Mouse (Mus musculus) cerebellum, adult 8-10 months (tissue): ENCODE measurements around the gene Riox1.
"Not testable (repeated sequence)": the region's sequence is repeated elsewhere in the genome, so short reads cannot be mapped to it uniquely, and the experiment has no call there.

ENCODE experiments used
- DNase-seq: peaks from one replicate; pipeline ENCODE4 v3.0.0; 2022

Riox1 gene

DNA sequence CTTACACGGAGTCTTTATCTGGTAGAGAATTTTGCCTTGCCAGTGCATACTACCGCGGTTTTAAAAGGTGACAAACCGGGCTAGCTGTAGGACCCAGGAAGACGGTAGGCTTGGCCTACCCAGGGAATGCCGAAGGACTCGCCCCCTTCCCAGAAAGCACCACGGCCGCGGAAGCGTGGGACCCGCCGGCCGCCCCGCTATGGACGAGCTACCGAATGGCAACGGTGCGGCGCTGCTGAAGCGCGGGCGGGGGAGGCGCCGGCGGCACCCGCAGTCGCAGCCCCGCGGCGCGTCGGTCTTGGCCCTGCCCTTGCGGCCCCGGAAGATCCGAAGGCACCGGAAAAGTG, at the start of gene Riox1:
Riox1 (plus strand) TSS at position 116 of the 347 bp plus-strand sequence.
- peak; percentile 79 for DNase-seq

DNA sequence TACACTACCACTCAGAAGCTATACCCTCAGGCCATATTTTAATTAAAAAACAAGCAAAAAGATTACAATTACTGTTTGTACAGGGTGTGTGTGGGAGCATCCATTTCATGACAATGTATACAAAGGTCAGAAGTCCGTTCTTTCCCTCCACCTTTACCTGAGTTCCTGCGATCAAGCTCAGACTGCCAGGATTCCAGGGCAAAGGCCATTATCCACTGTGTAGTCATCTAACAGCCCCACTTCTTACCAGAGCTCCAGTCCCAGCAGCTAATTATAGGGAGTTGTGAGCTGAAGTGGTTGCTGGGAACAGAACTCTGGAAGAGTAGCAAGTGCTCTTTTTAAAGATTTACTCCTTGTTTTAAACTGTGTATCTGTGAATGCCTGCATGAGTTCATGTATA, 40.0 kb upstream of the Riox1 start:
- no peak for DNase-seq

DNA sequence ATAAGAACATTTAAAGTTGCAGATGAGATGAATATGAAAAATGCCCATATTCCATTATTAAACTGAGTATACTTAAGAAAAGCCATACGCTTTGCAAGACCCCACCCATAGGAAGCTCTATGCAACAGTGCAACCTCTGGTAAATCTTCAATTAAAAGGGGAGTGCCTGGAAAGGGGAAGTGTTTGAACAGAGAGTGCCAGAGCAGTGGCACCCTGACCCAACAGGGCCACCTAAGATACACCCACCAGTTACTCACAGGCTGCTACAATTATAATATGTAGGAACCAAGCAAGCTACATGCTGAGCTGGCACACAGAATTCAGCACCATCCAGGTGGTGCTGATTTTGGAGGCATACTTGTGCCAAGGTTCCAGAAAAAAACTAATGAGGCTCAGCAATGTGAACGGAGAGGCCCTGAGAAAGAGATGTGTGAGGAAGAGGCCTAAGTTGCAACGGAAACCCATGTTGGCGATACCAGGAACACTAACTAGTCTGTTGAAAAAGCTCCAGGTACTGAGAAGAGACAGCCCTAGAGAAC, 36.1 kb upstream of the Riox1 start:
- DNase-seq: peak; percentile 64

GRCm38 (mm10) chr12:83914797-83915196, 35.6 kb upstream of the Riox1 start:
- DNase-seq: no peak

GRCm38 (mm10) chr12:83916884-83917283, 33.5 kb upstream of the Riox1 start:
- peak; percentile 44 for DNase-seq

DNA sequence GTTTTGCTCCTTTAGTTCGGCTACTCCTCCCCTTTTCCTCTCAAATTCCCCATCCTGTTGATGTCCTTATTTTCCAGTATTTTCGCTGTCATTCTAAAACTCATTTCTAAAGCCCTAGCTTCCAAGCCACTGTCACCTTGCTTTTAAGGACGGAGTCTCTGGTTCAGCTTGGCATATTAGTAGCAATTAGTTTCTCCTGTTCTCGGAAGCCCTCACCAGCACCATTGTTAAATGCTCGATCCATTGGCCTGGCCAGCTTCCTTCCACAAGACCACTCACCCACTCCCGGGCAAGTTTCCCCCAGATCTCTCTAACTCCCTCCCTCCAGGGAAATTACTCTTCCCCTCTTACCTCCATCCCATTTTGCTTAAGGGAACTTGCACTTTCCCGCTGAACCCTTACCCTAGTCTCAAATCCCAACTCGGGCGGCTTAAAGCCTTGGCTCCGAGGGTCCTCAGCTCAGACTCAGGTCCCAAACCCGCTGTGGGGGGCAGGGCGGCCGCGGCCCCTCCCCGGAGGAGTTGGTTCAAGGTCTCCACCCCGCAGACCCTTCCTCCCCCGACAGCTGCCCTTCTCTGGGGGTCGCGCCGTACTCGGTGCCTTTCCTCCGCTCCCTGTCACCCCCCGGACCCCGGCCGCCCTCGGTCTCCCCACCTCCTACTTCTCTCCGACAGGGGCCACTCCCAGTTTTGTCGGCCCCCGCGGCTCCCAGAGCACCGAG, 29.5 kb upstream of the Riox1 start:
- DNase-seq: peak; percentile 52

DNA sequence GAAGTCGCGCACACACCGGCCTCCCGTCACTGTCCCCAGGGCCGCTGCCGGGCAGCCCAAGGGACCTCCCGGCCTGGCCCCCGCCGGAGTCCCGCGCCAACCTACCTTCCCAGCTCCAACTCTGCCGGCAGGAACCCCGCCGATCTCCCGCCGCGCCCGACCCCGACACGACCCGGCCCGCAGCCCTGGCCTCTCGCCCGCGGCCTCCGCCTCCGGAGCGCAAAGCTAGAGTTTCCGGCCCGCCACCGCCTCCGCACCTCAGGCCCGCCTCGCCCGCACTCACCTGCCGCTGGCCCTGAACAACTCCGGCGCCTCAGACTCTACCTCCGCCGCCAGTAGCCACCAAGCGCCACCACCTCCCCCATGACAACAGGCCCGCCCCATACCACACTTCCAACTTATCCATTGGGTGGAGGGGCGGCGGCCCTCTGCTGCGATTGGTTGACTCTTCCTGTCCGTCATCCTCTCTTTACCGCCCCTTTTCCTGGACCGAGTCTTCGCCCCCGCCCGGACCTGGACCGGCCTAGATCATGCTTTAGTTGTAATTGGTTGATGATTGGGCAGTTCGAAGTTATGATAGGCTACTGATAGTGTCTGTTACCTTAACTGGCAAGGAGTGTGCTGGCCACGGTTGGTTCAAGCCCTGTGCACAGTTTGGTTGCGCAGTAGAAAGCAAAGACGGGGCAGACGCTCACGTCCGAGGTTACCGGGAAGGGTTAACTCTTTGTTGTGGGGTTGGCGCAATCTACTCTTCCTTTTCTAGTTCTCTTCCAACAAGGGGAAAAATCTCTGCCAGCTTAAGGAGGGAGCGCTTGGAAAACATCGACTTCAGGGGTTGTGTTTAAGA, 28.6 kb upstream of the Riox1 start, which contains the start of gene Numb:
Numb (minus strand) TSS at position 400 of the 847 bp plus-strand sequence.
- peak; percentile 99 for DNase-seq

DNA sequence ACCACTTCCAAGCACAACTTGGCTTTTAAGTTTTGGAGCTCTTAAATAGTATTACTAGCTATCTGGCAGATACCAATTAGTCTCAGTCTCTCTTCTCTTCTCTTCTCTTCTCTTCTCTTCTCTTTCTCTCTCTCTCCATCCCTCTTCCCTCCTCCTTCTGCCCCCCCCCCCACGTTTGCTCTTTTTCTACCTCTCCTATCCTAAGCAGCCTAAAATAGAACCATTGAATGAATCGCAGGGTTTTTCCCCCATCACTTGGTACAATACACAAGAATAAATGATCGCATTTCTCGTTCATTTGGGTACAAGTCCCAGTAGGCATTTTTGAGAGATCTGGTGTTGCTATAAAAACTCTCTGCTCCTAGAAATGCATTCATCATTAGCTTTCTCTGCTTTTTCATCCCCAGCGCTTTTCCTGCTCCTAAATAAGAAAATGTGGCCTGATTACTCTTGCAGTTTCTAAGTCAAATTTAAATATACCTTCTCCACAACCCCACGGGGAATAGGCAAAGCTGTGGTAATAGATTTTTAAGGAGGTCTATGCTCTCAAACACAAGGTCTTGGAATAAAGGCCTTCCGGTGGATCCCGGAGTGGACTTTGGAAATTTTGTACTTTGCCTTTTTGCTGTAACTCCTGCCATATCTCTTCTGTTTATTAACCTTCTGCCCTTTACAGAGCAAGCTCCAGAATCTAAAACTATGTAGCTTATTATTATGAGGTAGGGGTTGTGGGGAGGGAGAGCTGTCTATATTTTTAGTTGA, 27.5 kb upstream of the Riox1 start:
- no peak for DNase-seq

GRCm38 (mm10) chr12:83923486-83923859, 26.9 kb upstream of the Riox1 start:
- no peak for DNase-seq

GRCm38 (mm10) chr12:83924332-83924731, 26.1 kb upstream of the Riox1 start:
- no peak for DNase-seq

DNA sequence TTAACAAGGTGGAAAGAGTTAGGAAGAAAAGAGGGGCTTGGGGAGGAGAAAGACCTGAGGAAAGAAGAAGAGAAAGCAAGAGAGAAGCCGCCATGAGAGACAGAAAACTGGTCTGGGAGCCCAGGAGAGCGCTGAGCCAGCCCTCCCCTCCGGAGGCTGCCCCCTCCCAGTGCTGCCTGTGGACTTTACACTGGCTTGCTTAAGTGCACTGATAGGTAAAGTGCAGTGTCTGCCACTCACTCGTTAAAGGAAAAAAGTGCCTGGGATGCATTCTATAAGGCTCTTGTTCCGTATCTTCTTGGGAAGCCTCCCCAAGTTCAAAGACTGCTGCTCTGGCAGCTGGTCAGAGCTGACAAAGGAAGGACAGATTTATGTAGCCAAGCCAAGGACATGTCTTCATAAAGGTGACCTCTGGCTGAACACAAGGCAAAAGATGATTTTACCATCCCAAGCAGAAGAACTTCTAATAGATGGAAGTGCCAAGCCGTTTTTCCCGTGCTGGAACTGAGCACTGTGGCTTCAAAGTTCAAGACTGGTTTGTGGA, 25.2 kb upstream of the Riox1 start:
- no peak for DNase-seq

DNA sequence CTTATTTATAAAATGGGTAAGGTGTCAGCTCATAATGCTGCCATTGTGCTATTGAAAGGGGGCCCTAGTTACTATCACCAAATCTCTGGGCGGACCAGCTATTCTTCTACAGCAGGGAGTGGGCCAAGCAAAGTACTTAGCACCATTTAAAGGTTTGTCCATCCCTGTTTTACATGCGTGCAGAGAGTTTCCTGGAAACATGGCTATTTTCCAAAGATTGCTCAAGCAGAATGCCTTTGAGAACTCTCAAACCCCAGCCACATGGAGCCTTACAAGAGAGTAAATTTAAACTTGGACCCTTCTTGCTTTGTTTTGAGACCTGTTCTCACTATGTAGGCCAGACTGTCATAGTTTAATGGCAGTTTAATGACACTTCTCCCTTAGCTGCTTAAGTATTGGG, 24.3 kb upstream of the Riox1 start:
- DNase-seq: no peak

DNA sequence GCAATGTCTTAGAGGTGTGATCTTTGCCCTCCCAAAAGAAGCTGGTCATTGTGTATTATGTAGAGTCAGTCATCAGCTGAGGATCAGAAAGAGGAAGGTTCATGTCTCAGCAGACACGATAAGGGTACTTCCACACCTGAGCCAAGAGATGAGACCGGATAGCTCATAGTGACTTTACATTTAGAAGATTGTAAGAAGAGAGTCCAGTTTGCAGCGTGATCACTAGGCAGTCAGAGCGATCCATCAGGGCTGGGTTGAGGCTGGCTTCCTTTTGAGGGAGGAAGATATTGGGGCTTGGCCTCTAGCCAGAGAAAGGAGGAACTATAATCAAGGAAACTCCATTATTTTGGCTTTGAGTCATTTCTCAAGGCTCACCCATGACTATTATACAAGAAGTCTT, 22.7 kb upstream of the Riox1 start:
- DNase-seq: no peak

DNA sequence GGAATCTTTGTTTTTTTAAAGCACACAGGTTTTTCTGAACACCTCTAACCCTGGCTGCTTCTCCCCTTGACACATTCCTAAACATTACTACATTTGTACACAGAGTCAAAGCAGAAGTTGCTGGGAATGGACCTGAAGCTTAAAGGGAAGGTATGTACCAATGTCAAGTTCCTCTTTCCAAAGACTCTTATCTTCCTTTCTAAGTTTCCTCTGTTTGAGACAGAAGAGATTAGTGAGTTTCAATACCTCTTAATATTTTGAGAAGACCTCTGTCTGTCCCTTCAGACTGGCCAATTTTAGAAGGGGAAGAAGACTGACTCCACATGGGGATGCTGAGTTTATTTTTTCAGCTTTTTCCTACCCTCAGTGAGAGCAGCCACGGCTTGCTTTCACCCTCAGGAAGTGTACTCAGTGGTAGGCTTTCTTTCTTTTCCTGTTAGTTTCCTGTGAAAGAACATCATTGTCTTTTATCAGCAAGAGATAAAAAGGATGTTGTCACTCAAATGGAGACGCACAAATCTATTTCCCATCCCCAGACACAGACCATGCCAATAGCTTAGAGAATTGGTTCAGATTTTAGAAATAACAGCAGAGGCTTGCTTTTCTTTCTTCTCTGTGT, 21.1 kb upstream of the Riox1 start:
- DNase-seq: no peak

GRCm38 (mm10) chr12:83937600-83937999, 12.8 kb upstream of the Riox1 start:
- no peak for DNase-seq

- DNase-seq: not testable (repeated sequence)
These were observed 11.8 kb upstream of the Riox1 start for GRCm38 (mm10) chr12:83938592-83938991.

GRCm38 (mm10) chr12:83939332-83939731, 11.1 kb upstream of the Riox1 start:
- no peak for DNase-seq

GRCm38 (mm10) chr12:83940031-83940430, 10.4 kb upstream of the Riox1 start:
- no peak for DNase-seq

- DNase-seq: no peak
These were observed 8.5 kb upstream of the Riox1 start for GRCm38 (mm10) chr12:83941938-83942337.

DNA sequence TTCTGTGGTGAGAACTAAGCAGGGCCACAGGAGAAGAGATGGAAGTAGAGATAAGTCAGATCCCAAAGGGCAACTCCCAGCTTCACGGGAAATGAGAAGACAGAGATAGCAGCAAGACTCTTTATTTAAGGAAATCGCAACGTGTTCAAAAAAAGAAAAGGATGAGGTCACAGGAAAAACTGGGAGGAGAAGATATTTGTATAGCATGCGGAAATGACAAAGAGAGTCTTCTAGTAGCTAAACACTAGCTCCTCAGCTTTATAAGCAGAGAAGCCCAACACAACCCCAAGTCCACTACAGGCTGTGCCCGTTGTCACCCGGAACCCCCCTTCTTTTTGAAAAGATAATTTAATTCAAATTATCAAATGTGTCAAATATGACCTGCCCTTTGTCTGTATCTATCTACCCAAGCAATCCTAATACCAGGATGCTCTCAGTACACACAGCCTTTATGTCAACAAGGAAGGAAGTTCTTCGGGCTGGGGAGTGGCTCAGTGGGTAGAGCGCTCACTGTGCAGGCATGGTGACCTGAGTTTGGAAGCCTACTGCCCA, 3.1 kb upstream of the Riox1 start:
- DNase-seq: no peak

GRCm38 (mm10) chr12:83949043-83949442, 1.4 kb upstream of the Riox1 start:
- DNase-seq: no peak
